Mouse (Mus musculus): ENCODE measurements at regions not wholly inside any gene's neighbourhood (a gene's known extent, or its start where the extent isn't known, plus 50 kb on each side); places are given as distances from the start of the nearest gene placed in this dataset.

- no peaks in the 10 kb centered on the region for H3K27me3 ChIP-seq (ENCODE audit: insufficient read depth, low read length)
- H3K9me3 ChIP-seq (replicated peaks): no peaks in the 10 kb centered on the region
- H3K4me3 ChIP-seq (ENCODE audit: low read depth, low read length): no peak overlapping the region
- no peak for TF ChIP-seq GATA1 (IDR thresholded peaks at IDR 0.05; ENCODE audit: borderline replicate concordance, low read length)
- no peak for TF ChIP-seq POLR2AphosphoS5 (IDR thresholded peaks at IDR 0.05; ENCODE audit: insufficient replicate concordance, low read depth, low read length)
- no peak; the same call in 1 of the 2 replicates for TF ChIP-seq TAL1 (conservative IDR thresholded peaks at IDR 0.05; ENCODE audit: low read depth, low read length)
- TF ChIP-seq GATA2 (IDR thresholded peaks at IDR 0.05; ENCODE audit: borderline replicate concordance, low read depth, low read length): no peak
- TF ChIP-seq CTCF (IDR thresholded peaks at IDR 0.05; ENCODE audit: low read depth, low read length): no peak
- H3K4me1 ChIP-seq (ENCODE audit: insufficient read depth, low read depth, low read length): no peaks in the 10 kb centered on the region
- no peaks in the 10 kb centered on the region for H3K36me3 ChIP-seq (replicated peaks)
- DNase-seq (ENCODE audit: low spot score) (no peak), ATAC-seq (ENCODE audit: extremely low read depth, insufficient number of reproducible peaks, low FRiP score, poor library complexity, severe bottlenecking) (peak; percentile 85)
These were observed 55.8 kb downstream of the Mid1ip1 start for GRCm38 (mm10) chrX:10770575-10770974.

GRCm38 (mm10) chrX:10775714-10776515, 61.1 kb downstream of the Mid1ip1 start:
- no peaks in the 10 kb centered on the region for H3K9me3 ChIP-seq (replicated peaks)
- no peak for ATAC-seq (ENCODE audit: extremely low read depth, insufficient number of reproducible peaks, low FRiP score, poor library complexity, severe bottlenecking)
- TF ChIP-seq GATA1 (IDR thresholded peaks at IDR 0.05; ENCODE audit: borderline replicate concordance, low read length): no peak
- no peak for TF ChIP-seq CTCF (IDR thresholded peaks at IDR 0.05; ENCODE audit: low read depth, low read length)
- TF ChIP-seq TAL1 (conservative IDR thresholded peaks at IDR 0.05; ENCODE audit: low read depth, low read length): no peak
- no peak for TF ChIP-seq POLR2AphosphoS5 (IDR thresholded peaks at IDR 0.05; ENCODE audit: insufficient replicate concordance, low read depth, low read length)
- no peak for TF ChIP-seq GATA2 (IDR thresholded peaks at IDR 0.05; ENCODE audit: borderline replicate concordance, low read depth, low read length)

GRCm38 (mm10) chrX:10776516-10776818, 61.7 kb downstream of the Mid1ip1 start:
- no peaks in the 10 kb centered on the region for H3K27me3 ChIP-seq (ENCODE audit: insufficient read depth, low read length)
- H3K4me1 ChIP-seq (ENCODE audit: insufficient read depth, low read depth, low read length): no peaks in the 10 kb centered on the region
- H3K4me3 ChIP-seq (ENCODE audit: low read depth, low read length): no peak overlapping the region
- H3K9me3 ChIP-seq (replicated peaks): no peaks in the 10 kb centered on the region
- no peaks in the 10 kb centered on the region for H3K36me3 ChIP-seq (replicated peaks)
- ATAC-seq (ENCODE audit: extremely low read depth, insufficient number of reproducible peaks, low FRiP score, poor library complexity, severe bottlenecking): no peak
- TF ChIP-seq TAL1 (conservative IDR thresholded peaks at IDR 0.05; ENCODE audit: low read depth, low read length) (no peak), CTCF (IDR thresholded peaks at IDR 0.05; ENCODE audit: low read depth, low read length) (no peak), GATA2 (IDR thresholded peaks at IDR 0.05; ENCODE audit: borderline replicate concordance, low read depth, low read length) (no peak), POLR2AphosphoS5 (IDR thresholded peaks at IDR 0.05; ENCODE audit: insufficient replicate concordance, low read depth, low read length) (no peak), GATA1 (IDR thresholded peaks at IDR 0.05; ENCODE audit: borderline replicate concordance, low read length) (no peak)
- no peak for DNase-seq (ENCODE audit: low spot score)

More at GRCm38 (mm10) chrX:10775714-10776515, 61.1 kb downstream of the Mid1ip1 start:
- no peaks in the 10 kb centered on the region for H3K27me3 ChIP-seq (ENCODE audit: insufficient read depth, low read length)
- no peaks in the 10 kb centered on the region for H3K36me3 ChIP-seq (replicated peaks)
- DNase-seq (ENCODE audit: low spot score): no peak
- H3K4me1 ChIP-seq (ENCODE audit: insufficient read depth, low read depth, low read length): no peaks in the 10 kb centered on the region
- no peak overlapping the region for H3K4me3 ChIP-seq (ENCODE audit: low read depth, low read length)

- H3K27me3 ChIP-seq (ENCODE audit: insufficient read depth, low read length): no peaks in the 10 kb centered on the region
- DNase-seq (ENCODE audit: low spot score) (no peak), ATAC-seq (ENCODE audit: extremely low read depth, insufficient number of reproducible peaks, low FRiP score, poor library complexity, severe bottlenecking) (no peak)
- H3K4me3 ChIP-seq (ENCODE audit: low read depth, low read length): no peak overlapping the region
- no peaks in the 10 kb centered on the region for H3K36me3 ChIP-seq (replicated peaks)
- H3K9me3 ChIP-seq (replicated peaks): no peaks in the 10 kb centered on the region
- no peak for TF ChIP-seq GATA1 (IDR thresholded peaks at IDR 0.05; ENCODE audit: borderline replicate concordance, low read length)
- no peak for TF ChIP-seq TAL1 (conservative IDR thresholded peaks at IDR 0.05; ENCODE audit: low read depth, low read length)
- TF ChIP-seq POLR2AphosphoS5 (IDR thresholded peaks at IDR 0.05; ENCODE audit: insufficient replicate concordance, low read depth, low read length): no peak
- TF ChIP-seq GATA2 (IDR thresholded peaks at IDR 0.05; ENCODE audit: borderline replicate concordance, low read depth, low read length): no peak
- no peak for TF ChIP-seq CTCF (IDR thresholded peaks at IDR 0.05; ENCODE audit: low read depth, low read length)
- H3K4me1 ChIP-seq (ENCODE audit: insufficient read depth, low read depth, low read length): no peaks in the 10 kb centered on the region
These were observed 63.2 kb downstream of the Mid1ip1 start for GRCm38 (mm10) chrX:10778014-10778413.

- no peaks in the 10 kb centered on the region for H3K27me3 ChIP-seq (ENCODE audit: insufficient read depth, low read length)
- no peak overlapping the region for H3K4me3 ChIP-seq (ENCODE audit: low read depth, low read length)
- H3K4me1 ChIP-seq (ENCODE audit: insufficient read depth, low read depth, low read length): no peaks in the 10 kb centered on the region
- no peaks in the 10 kb centered on the region for H3K9me3 ChIP-seq (replicated peaks)
- TF ChIP-seq GATA1 (IDR thresholded peaks at IDR 0.05; ENCODE audit: borderline replicate concordance, low read length) (no peak), POLR2AphosphoS5 (IDR thresholded peaks at IDR 0.05; ENCODE audit: insufficient replicate concordance, low read depth, low read length) (no peak), CTCF (IDR thresholded peaks at IDR 0.05; ENCODE audit: low read depth, low read length) (no peak), GATA2 (IDR thresholded peaks at IDR 0.05; ENCODE audit: borderline replicate concordance, low read depth, low read length) (no peak), TAL1 (conservative IDR thresholded peaks at IDR 0.05; ENCODE audit: low read depth, low read length) (no peak)
- DNase-seq (ENCODE audit: low spot score) (no peak), ATAC-seq (ENCODE audit: extremely low read depth, insufficient number of reproducible peaks, low FRiP score, poor library complexity, severe bottlenecking) (no peak)
- H3K36me3 ChIP-seq (replicated peaks): no peaks in the 10 kb centered on the region
These were observed 71.5 kb downstream of the Mid1ip1 start for GRCm38 (mm10) chrX:10786359-10786758.

- DNase-seq (ENCODE audit: low spot score): no peak
- ATAC-seq (ENCODE audit: extremely low read depth, insufficient number of reproducible peaks, low FRiP score, poor library complexity, severe bottlenecking): peak; percentile 40; the same call in 1 of the 2 replicates
- Histone ChIP-seq H3K9me3 (replicated peaks) (no peaks in the 10 kb centered on the region), H3K4me3 (ENCODE audit: low read depth, low read length) (no peak overlapping the region), H3K27me3 (ENCODE audit: insufficient read depth, low read length) (no peaks in the 10 kb centered on the region), H3K4me1 (ENCODE audit: insufficient read depth, low read depth, low read length) (no peaks in the 10 kb centered on the region), H3K36me3 (replicated peaks) (no peaks in the 10 kb centered on the region)
- TF ChIP-seq CTCF (IDR thresholded peaks at IDR 0.05; ENCODE audit: low read depth, low read length) (0 out of 2 replicates have a peak, but pooled peaks have one; percentile 7), TAL1 (conservative IDR thresholded peaks at IDR 0.05; ENCODE audit: low read depth, low read length) (no peak), POLR2AphosphoS5 (IDR thresholded peaks at IDR 0.05; ENCODE audit: insufficient replicate concordance, low read depth, low read length) (no peak), GATA1 (IDR thresholded peaks at IDR 0.05; ENCODE audit: borderline replicate concordance, low read length) (no peak), GATA2 (IDR thresholded peaks at IDR 0.05; ENCODE audit: borderline replicate concordance, low read depth, low read length) (no peak)
These were observed 72.2 kb downstream of the Mid1ip1 start for GRCm38 (mm10) chrX:10787057-10787456.
